In the genomic region with DNA sequence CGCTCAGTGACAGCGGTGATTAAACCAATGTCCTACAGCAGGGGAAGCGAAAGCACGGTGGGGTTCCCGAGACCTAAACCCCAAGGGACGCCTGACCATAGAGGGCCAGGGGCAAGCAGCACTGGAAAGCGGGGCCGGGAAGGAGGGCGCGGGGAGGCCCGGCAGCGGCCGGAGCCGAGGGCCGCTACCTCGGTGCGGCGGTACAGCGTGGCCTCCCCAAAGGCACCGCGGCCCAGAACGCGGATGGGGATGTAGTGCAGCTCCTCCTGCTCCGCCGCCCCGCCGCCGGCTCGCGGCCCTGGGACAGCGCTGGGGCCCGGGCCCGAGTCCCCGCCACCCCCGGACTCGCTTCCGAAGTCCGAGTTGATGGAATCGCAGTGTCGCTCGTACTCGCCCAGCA, we compare ENCODE assay signal across 8 mouse cellular contexts. TPM values are rescaled to one million over a fixed set of nuclear protein-coding genes. Genes with fewer than 3 reads are reported as not detected.
DNase-seq lines count a peak whose midpoint lies in the region; ATAC-seq and TF ChIP-seq lines count a peak whose summit lies in the region.

No protein-coding gene starts in this region.

- peak overlapping the region; percentile 67 for H3K4me2 ChIP-seq in intestine, embryonic 16.5 days (ENCODE audit: low read depth, low read length)
- H3K4me2 ChIP-seq in neural tube, embryonic 12.5 days (replicated peaks) = peak overlapping the region; percentile 78

- no peaks in the 10 kb centered on the region for H3K9me3 ChIP-seq in intestine, embryonic 16.5 days (ENCODE audit: control insufficient read depth, low read length)
- no peaks in the 10 kb centered on the region for H3K9me3 ChIP-seq in neural tube, embryonic 12.5 days

- peaks cover 4% of the 10 kb centered on the region for H3K4me1 ChIP-seq in thymus, adult 2 months (replicated peaks; ENCODE audit: control insufficient read depth, insufficient read depth, low read length)
- H3K4me1 ChIP-seq in intestine, embryonic 16.5 days (ENCODE audit: control insufficient read depth, insufficient read depth, low read length) = peaks cover 19% of the 10 kb centered on the region
- H3K4me1 ChIP-seq in neural tube, embryonic 12.5 days = peaks cover 13% of the 10 kb centered on the region

- DNase-seq in frontal cortex, postnatal 25 days (ENCODE audit: low spot score in 2 of 2) = no peak
- DNase-seq in thymus, adult 2 months = no peak
- no peak for DNase-seq in thymus, postnatal 4 days
- DNase-seq in adrenal gland, adult 2 months = no peak
- no peak for DNase-seq in spleen, postnatal 10 days (ENCODE audit: low spot score in 2 of 2)

- H3K9ac ChIP-seq in intestine, embryonic 16.5 days (ENCODE audit: low read depth, low read length) = peak overlapping the region; percentile 98
- H3K9ac ChIP-seq in neural tube, embryonic 12.5 days = peak overlapping the region; percentile 95

- TF ChIP-seq POLR2A in thymus, adult 2 months (IDR thresholded peaks at IDR 0.05; ENCODE audit: control insufficient read depth, extremely low read depth, insufficient read depth, low read length, poor library complexity) = no peak

- no peaks in the 10 kb centered on the region for H3K27me3 ChIP-seq in thymus, adult 2 months (ENCODE audit: control insufficient read depth, insufficient read depth, low read length)
- H3K27me3 ChIP-seq in intestine, embryonic 16.5 days (replicated peaks; ENCODE audit: control insufficient read depth, insufficient read depth, low read length) = no peaks in the 10 kb centered on the region
- H3K27me3 ChIP-seq in neural tube, embryonic 12.5 days (replicated peaks) = no peaks in the 10 kb centered on the region

- peak; percentile 45 for ATAC-seq in frontal cortex, adult (ENCODE audit: low TSS enrichment)
- ATAC-seq in intestine, embryonic 16.5 days = peak; percentile 73
- peak; percentile 74 for ATAC-seq in neural tube, embryonic 12.5 days (ENCODE audit: low FRiP score, low read depth)

- under 1% methylated on average over 42 of the region's 42 CpGs for WGBS in thymus, adult 2 months
- WGBS in intestine, embryonic 16.5 days = under 1% methylated on average over 42 of the region's 42 CpGs
- under 1% methylated on average over 36 of the region's 42 CpGs for WGBS in neural tube, embryonic 12.5 days

- H3K4me3 ChIP-seq in thymus, adult 2 months (ENCODE audit: control insufficient read depth, insufficient read depth, low read length) = peak overlapping the region; percentile 83
- H3K4me3 ChIP-seq in intestine, embryonic 16.5 days (ENCODE audit: low read length) = peak overlapping the region; percentile 94
- H3K4me3 ChIP-seq in neural tube, embryonic 12.5 days = peak overlapping the region; percentile 98

- 0 out of 2 replicates have a peak, but pooled peaks have one; percentile 14 for TF ChIP-seq CTCF in thymus, adult 2 months (IDR thresholded peaks at IDR 0.05; ENCODE audit: borderline replicate concordance, control insufficient read depth, extremely low read depth, insufficient read depth, low read length, poor library complexity)

- H3K36me3 ChIP-seq in thymus, adult 2 months (ENCODE audit: control insufficient read depth, insufficient read depth, low read length) = peaks cover 14% of the 10 kb centered on the region
- H3K36me3 ChIP-seq in intestine, embryonic 16.5 days (ENCODE audit: control insufficient read depth, insufficient read depth, low read length) = no peaks in the 10 kb centered on the region
- peaks cover 23% of the 10 kb centered on the region; the same call in 1 of the 2 replicates for H3K36me3 ChIP-seq in neural tube, embryonic 12.5 days

- H3K27ac ChIP-seq in thymus, adult 2 months (ENCODE audit: control insufficient read depth, insufficient read depth, low read length) = no peak overlapping the region
- H3K27ac ChIP-seq in intestine, embryonic 16.5 days (ENCODE audit: low read length) = peak overlapping the region; percentile 91
- H3K27ac ChIP-seq in neural tube, embryonic 12.5 days = peak overlapping the region; percentile 64; the same call in 1 of the 2 replicates

RNA-seq across cellular contexts. Expression of gene Nek9, which starts 0.3 kb away (rescaled TPM):
- 32.1 and 34.7 TPM in 2 replicates for polyA plus RNA-seq in thymus, adult 2 months (2012; rRNA removed)
- 13.2 and 15.9 TPM in 2 replicates for polyA plus RNA-seq in intestine, embryonic 16.5 days (2015; fragmentation: Nextera tagmentation; extraction: Ambion mirVana)
- 21.3 and 23.7 TPM in 2 replicates for polyA plus RNA-seq in neural tube, embryonic 12.5 days (2016; fragmentation: Nextera tagmentation; extraction: Ambion mirVana)
- total RNA-seq in adrenal gland, adult 2 months (2021) = 10 to 100 TPM; 71.0 to 95.8 TPM
- polyA plus RNA-seq in adrenal gland, adult 2 months (2012; rRNA removed) = 25.3 and 26.6 TPM in 2 replicates

RNA-seq across cellular contexts. Expression of gene Tmed10, which starts 35.8 kb away (rescaled TPM):
- polyA plus RNA-seq in thymus, adult 2 months (2012; rRNA removed) = 152 and 180 TPM in 2 replicates
- polyA plus RNA-seq in intestine, embryonic 16.5 days (2015; fragmentation: Nextera tagmentation; extraction: Ambion mirVana) = 346 and 352 TPM in 2 replicates
- polyA plus RNA-seq in neural tube, embryonic 12.5 days (2016; fragmentation: Nextera tagmentation; extraction: Ambion mirVana) = 230 and 234 TPM in 2 replicates
- 100 to 1,000 TPM; 299 to 348 TPM for total RNA-seq in adrenal gland, adult 2 months (2021)
- polyA plus RNA-seq in adrenal gland, adult 2 months (2012; rRNA removed) = 433 and 460 TPM in 2 replicates

RNA-seq across cellular contexts. Expression of gene Zc2hc1c, which starts 50.4 kb away (rescaled TPM):
- 0.05 and 0.15 TPM in 2 replicates for polyA plus RNA-seq in thymus, adult 2 months (2012; rRNA removed)
- 1.5 TPM in 2 replicates for polyA plus RNA-seq in intestine, embryonic 16.5 days (2015; fragmentation: Nextera tagmentation; extraction: Ambion mirVana)
- polyA plus RNA-seq in neural tube, embryonic 12.5 days (2016; fragmentation: Nextera tagmentation; extraction: Ambion mirVana) = 1.1 and 1.2 TPM in 2 replicates
- total RNA-seq in adrenal gland, adult 2 months (2021) = 1 to 10 TPM; 1.2 to 2.5 TPM
- 0.29 and 0.57 TPM in 2 replicates for polyA plus RNA-seq in adrenal gland, adult 2 months (2012; rRNA removed)

RNA-seq across cellular contexts. Expression of gene Acyp1, which starts 50.6 kb away (rescaled TPM):
- 14.2 and 15.3 TPM in 2 replicates for polyA plus RNA-seq in thymus, adult 2 months (2012; rRNA removed)
- polyA plus RNA-seq in intestine, embryonic 16.5 days (2015; fragmentation: Nextera tagmentation; extraction: Ambion mirVana) = 50.2 and 52.3 TPM in 2 replicates
- 67.1 TPM in 2 replicates for polyA plus RNA-seq in neural tube, embryonic 12.5 days (2016; fragmentation: Nextera tagmentation; extraction: Ambion mirVana)
- 10 to 100 TPM; 32.2 to 33.3 TPM for total RNA-seq in adrenal gland, adult 2 months (2021)
- 3.9 and 6.0 TPM in 2 replicates for polyA plus RNA-seq in adrenal gland, adult 2 months (2012; rRNA removed)
